8 mouse cellular contexts compared by ENCODE assay signal in genomic region chr3:135691191-135692131, GRCm38 (mm10). TPM values are rescaled to one million over a fixed set of nuclear protein-coding genes. Genes with fewer than 3 reads are reported as not detected.
A peak's percentile ranks its signal among the peaks of the same experiment; 100 is the strongest.
DNase-seq lines count a peak whose midpoint lies in the region; ATAC-seq and TF ChIP-seq lines count a peak whose summit lies in the region.

Nfkb1 (minus strand) TSS chr3:135691547.

- no peak for TF ChIP-seq EP300 in heart, adult 2 months (IDR thresholded peaks at IDR 0.05; ENCODE audit: insufficient read depth, low read depth, low read length)

- intact Hi-C loops in heart, adult 2 months (cut with DNase I) = loop anchor here (2.0 to 5.0 kb wide), 2 partner anchors 49 to 85 kb away; no protein-coding TSS in a partner anchor

- under 1% methylated on average over 85 of the region's 102 CpGs for WGBS in embryonic facial prominence, embryonic 12.5 days
- WGBS in heart, adult 2 months = 12% methylated on average over 98 of the region's 102 CpGs
- WGBS in limb, embryonic 14.5 days = 2% methylated on average over 42 of the region's 102 CpGs
- under 1% methylated on average over 46 of the region's 102 CpGs for WGBS in midbrain, embryonic 15.5 days

- H3K27me3 ChIP-seq in embryonic facial prominence, embryonic 12.5 days = no peaks in the 10 kb centered on the region
- no peaks in the 10 kb centered on the region for H3K27me3 ChIP-seq in heart, adult 2 months (ENCODE audit: control insufficient read depth, insufficient read depth, low read length)
- 0 out of 2 replicates have a peak, but pooled peaks cover 7% of the 10 kb centered on the region for H3K27me3 ChIP-seq in limb, embryonic 14.5 days (ENCODE audit: control insufficient read depth, insufficient read depth, low read length)
- no peaks in the 10 kb centered on the region for H3K27me3 ChIP-seq in midbrain, embryonic 15.5 days (replicated peaks)

- peak within 1 kb of the TSS; percentile 93 for H3K27ac ChIP-seq in embryonic facial prominence, embryonic 12.5 days
- H3K27ac ChIP-seq in heart, adult 2 months = peak within 1 kb of the TSS; percentile 97
- H3K27ac ChIP-seq in limb, embryonic 14.5 days (replicated peaks; ENCODE audit: low read depth, low read length) = peak within 1 kb of the TSS; percentile 92
- H3K27ac ChIP-seq in midbrain, embryonic 15.5 days = peak within 1 kb of the TSS; percentile 88

- TF ChIP-seq POLR2A in heart, adult 2 months (IDR thresholded peaks at IDR 0.05; ENCODE audit: insufficient read depth, low read depth, low read length) = peak; percentile 53
- TF ChIP-seq POLR2A in limb, embryonic 14.5 days (IDR thresholded peaks at IDR 0.05; ENCODE audit: borderline replicate concordance, extremely low read depth, insufficient read depth, insufficient read length) = no peak

- no peaks in the 10 kb centered on the region for H3K79me2 ChIP-seq in heart, adult 2 months (replicated peaks; ENCODE audit: control insufficient read depth, insufficient read depth, low read length)

- H3K9ac ChIP-seq in embryonic facial prominence, embryonic 12.5 days = peak within 1 kb of the TSS; percentile 97
- H3K9ac ChIP-seq in heart, adult 2 months (ENCODE audit: low read depth, low read length) = peak within 1 kb of the TSS; percentile 99
- H3K9ac ChIP-seq in limb, embryonic 14.5 days (ENCODE audit: low read depth, low read length, severe bottlenecking) = peak within 1 kb of the TSS; percentile 99
- H3K9ac ChIP-seq in midbrain, embryonic 15.5 days = peak within 1 kb of the TSS; percentile 85

- peak; percentile 57 to 59 for DNase-seq in left cerebral cortex, adult 18-20 months (ENCODE audit: low spot score in 2 of 2)
- DNase-seq in left cerebral cortex, adult 11 months (ENCODE audit: low spot score) = no peak
- DNase-seq in heart, adult 2 months = peak; percentile 81 to 86
- DNase-seq in kidney, adult 18-20 months = peak; percentile 69
- DNase-seq in limb, embryonic 14.5 days (ENCODE audit: low spot score) = peak; percentile 63
- peak; percentile 75 to 79 for DNase-seq in spleen, adult 18-20 months

- ATAC-seq in embryonic facial prominence, embryonic 12.5 days (ENCODE audit: insufficient number of reproducible peaks, insufficient read depth, low FRiP score, low TSS enrichment) = peak; percentile 87
- ATAC-seq in limb, embryonic 14.5 days (ENCODE audit: low FRiP score, low read depth) = peak; percentile 79
- peak; percentile 90 for ATAC-seq in midbrain, embryonic 15.5 days (replicated peaks)

- no peak for TF ChIP-seq CTCF in heart, adult 2 months (IDR thresholded peaks at IDR 0.05)

- no peaks in the 10 kb centered on the region for H3K36me3 ChIP-seq in embryonic facial prominence, embryonic 12.5 days
- peaks cover 11% of the 10 kb centered on the region for H3K36me3 ChIP-seq in heart, adult 2 months (ENCODE audit: control insufficient read depth, insufficient read depth, low read length)
- H3K36me3 ChIP-seq in limb, embryonic 14.5 days (ENCODE audit: control insufficient read depth, insufficient read depth, low read length) = no peaks in the 10 kb centered on the region
- no peaks in the 10 kb centered on the region for H3K36me3 ChIP-seq in midbrain, embryonic 15.5 days (replicated peaks)

- peaks cover 22% of the 10 kb centered on the region for H3K4me1 ChIP-seq in embryonic facial prominence, embryonic 12.5 days
- peaks cover 12% of the 10 kb centered on the region for H3K4me1 ChIP-seq in heart, adult 2 months (ENCODE audit: control insufficient read depth, insufficient read depth, low read length)
- H3K4me1 ChIP-seq in limb, embryonic 14.5 days (ENCODE audit: control insufficient read depth, insufficient read depth, low read length) = peaks cover 15% of the 10 kb centered on the region
- peaks cover 25% of the 10 kb centered on the region for H3K4me1 ChIP-seq in midbrain, embryonic 15.5 days

- peak within 1 kb of the TSS; percentile 66 for H3K4me2 ChIP-seq in embryonic facial prominence, embryonic 12.5 days (replicated peaks)
- H3K4me2 ChIP-seq in limb, embryonic 14.5 days (replicated peaks; ENCODE audit: low read depth, low read length, severe bottlenecking) = peak within 1 kb of the TSS; percentile 75
- peak within 1 kb of the TSS; percentile 83 for H3K4me2 ChIP-seq in midbrain, embryonic 15.5 days

- peak within 1 kb of the TSS; percentile 71 for H3K4me3 ChIP-seq in embryonic facial prominence, embryonic 12.5 days
- peak within 1 kb of the TSS; percentile 88 for H3K4me3 ChIP-seq in heart, adult 2 months
- peak within 1 kb of the TSS; percentile 83 for H3K4me3 ChIP-seq in limb, embryonic 14.5 days (replicated peaks; ENCODE audit: low read length)
- H3K4me3 ChIP-seq in midbrain, embryonic 15.5 days = peak within 1 kb of the TSS; percentile 84

- 0 out of 2 replicates have a peak, but pooled peaks cover 5% of the 10 kb centered on the region for H3K9me3 ChIP-seq in embryonic facial prominence, embryonic 12.5 days
- H3K9me3 ChIP-seq in limb, embryonic 14.5 days (ENCODE audit: control insufficient read depth, low read length) = no peaks in the 10 kb centered on the region
- H3K9me3 ChIP-seq in midbrain, embryonic 15.5 days = no peaks in the 10 kb centered on the region

RNA-seq across cellular contexts. Expression of gene Nfkb1, which starts in this region (rescaled TPM):
- 10 to 100 TPM; 18.8 to 22.2 TPM for total RNA-seq in left cerebral cortex, adult 18-20 months (2021)
- polyA plus RNA-seq in embryonic facial prominence, embryonic 12.5 days (2016; fragmentation: Nextera tagmentation; extraction: Ambion mirVana) = 18.4 and 20.5 TPM in 2 replicates
- 10 to 100 TPM; 33.5 to 33.6 TPM for total RNA-seq in heart, adult 2 months (2021)
- polyA plus RNA-seq in heart, adult 2 months (2012; rRNA removed) = 44.4 and 57.3 TPM in 2 replicates
- 55.4 and 61.7 TPM in 2 replicates for polyA plus RNA-seq in limb, embryonic 14.5 days (2012; rRNA removed)
- polyA plus RNA-seq in limb, embryonic 14.5 days (2014; fragmentation: Nextera tagmentation; extraction: Ambion mirVana) = 26.9 and 32.7 TPM in 2 replicates
- 7.9 and 8.3 TPM in 2 replicates for polyA plus RNA-seq in midbrain, embryonic 15.5 days (2015; fragmentation: Nextera tagmentation; extraction: Ambion mirVana)
